Mouse (Mus musculus) MEL (cell line): ENCODE results near the gene Sfpq. TPM values are rescaled to one million over a fixed set of nuclear protein-coding genes. Genes with fewer than 3 reads are reported as not detected.

Experiments used
- DNase-seq: peaks from one replicate; pipeline ENCODE4 v3.0.0; 2011; ENCODE audit warnings: low read depth, low spot score
- H3K27ac ChIP-seq: 2 replicates; pipeline ENCODE4 v1.5.1; 2012; ENCODE audit warnings: low read depth, mild to moderate bottlenecking, control low read depth, low read length, moderate library complexity; ENCODE audit not compliant: control insufficient read depth
- H3K27me3 ChIP-seq, 2 experiments: fragments of 150-350 bp in 1 of 2; sonication (generic) in 1 of 2; 2 replicates each; pipeline ENCODE4 v1.6.1; 2012; ENCODE audit warnings: low read length in 2 of 2, mild to moderate bottlenecking in 2 of 2, improper control_type of control experiment in 1 of 2, moderate library complexity in 1 of 2; ENCODE audit not compliant: insufficient read depth in 2 of 2, control insufficient read depth in 1 of 2
- H3K36me3 ChIP-seq, 2 experiments: 2 replicates each; pipeline ENCODE4 v1.6.1; 2012 to 2014; ENCODE audit warnings: low read length in 2 of 2, improper control_type of control experiment in 1 of 2, inconsistent platforms in 1 of 2, mild to moderate bottlenecking in 1 of 2; ENCODE audit not compliant: insufficient read depth in 2 of 2, control insufficient read depth in 1 of 2
- H3K4me1 ChIP-seq, 2 experiments: fragments of 150-350 bp in 1 of 2; sonication (generic) in 1 of 2; 2 replicates each; pipeline ENCODE4 v1.6.1; 2012; ENCODE audit warnings: low read length in 2 of 2, improper control_type of control experiment in 1 of 2, mild to moderate bottlenecking in 1 of 2; ENCODE audit not compliant: insufficient read depth in 2 of 2, control insufficient read depth in 1 of 2
- H3K4me3 ChIP-seq, 2 experiments: fragments of 150-350 bp in 1 of 2; sonication (generic) in 1 of 2; 2 replicates each; pipeline ENCODE4 v1.5.1; 2012; ENCODE audit warnings: low read depth in 2 of 2, low read length in 2 of 2, mild to moderate bottlenecking in 2 of 2, moderate library complexity in 2 of 2, control low read depth in 1 of 2, improper control_type of control experiment in 1 of 2; ENCODE audit not compliant: control insufficient read depth in 1 of 2, insufficient read depth in 1 of 2
- H3K79me2 ChIP-seq: 2 replicates; pipeline ENCODE4 v1.6.1; 2012; ENCODE audit warnings: mild to moderate bottlenecking, low read length, moderate library complexity; ENCODE audit not compliant: control insufficient read depth, poor library complexity, insufficient read depth
- H3K9ac ChIP-seq: 2 replicates; pipeline ENCODE4 v1.6.1; 2012; ENCODE audit warnings: low read depth, mild to moderate bottlenecking, control low read depth, low read length, moderate library complexity; ENCODE audit not compliant: control insufficient read depth, poor library complexity, severe bottlenecking
- H3K9me3 ChIP-seq: fragments of 150-350 bp; sonication (generic); replicated peaks from 2 replicates; pipeline ENCODE4 v1.6.1; 2012; ENCODE audit warnings: mild to moderate bottlenecking, low read length, improper control_type of control experiment, moderate library complexity; ENCODE audit not compliant: insufficient read depth
- BHLHE40 ChIP-seq: IDR thresholded peaks from 2 replicates; pipeline ENCODE4 v1.6.1; 2012; ENCODE audit warnings: low read depth, mild to moderate bottlenecking, inconsistent platforms, low read length, improper control_type of control experiment, borderline replicate concordance
- CHD1 ChIP-seq: IDR thresholded peaks from 2 replicates; pipeline ENCODE4 v1.6.1; 2012; ENCODE audit warnings: low read depth, mild to moderate bottlenecking, inconsistent platforms, low read length, improper control_type of control experiment
- CHD2 ChIP-seq: IDR thresholded peaks from 2 replicates; pipeline ENCODE4 v1.6.1; 2011; ENCODE audit warnings: low read length, improper control_type of control experiment
- E2F4 ChIP-seq: IDR thresholded peaks from 2 replicates; pipeline ENCODE4 v1.6.1; 2011; ENCODE audit warnings: low read depth, low read length, improper control_type of control experiment, borderline replicate concordance
- ELF1 ChIP-seq: IDR thresholded peaks from 2 replicates; pipeline ENCODE4 v1.6.1; 2014; ENCODE audit warnings: low read depth, mild to moderate bottlenecking, inconsistent platforms, low read length, improper control_type of control experiment, moderate library complexity
- EP300 ChIP-seq, 2 experiments: IDR thresholded peaks; 2 replicates each; pipeline ENCODE4 v1.6.1; 2011; ENCODE audit warnings: improper control_type of control experiment in 2 of 2, low read length in 2 of 2, low read depth in 1 of 2, mild to moderate bottlenecking in 1 of 2
- KAT2A ChIP-seq: conservative IDR thresholded peaks from 2 replicates; pipeline ENCODE4 v1.6.1; 2012; ENCODE audit warnings: low read depth, low read length, improper control_type of control experiment, inconsistent platforms
- MAFK ChIP-seq: IDR thresholded peaks from 2 replicates; pipeline ENCODE4 v1.6.1; 2011; ENCODE audit warnings: low read depth, mild to moderate bottlenecking, low read length, improper control_type of control experiment, borderline replicate concordance
- MAX ChIP-seq: IDR thresholded peaks from 2 replicates; pipeline ENCODE4 v1.6.1; 2011; ENCODE audit warnings: low read length, improper control_type of control experiment
- MXI1 ChIP-seq: IDR thresholded peaks from 2 replicates; pipeline ENCODE4 v1.6.1; 2011; ENCODE audit warnings: mild to moderate bottlenecking, low read depth, low read length, improper control_type of control experiment
- MYC ChIP-seq: IDR thresholded peaks from 2 replicates; pipeline ENCODE4 v1.6.1; 2011; ENCODE audit warnings: low read depth, mild to moderate bottlenecking, low read length, improper control_type of control experiment, moderate library complexity
- POLR2A ChIP-seq, 2 experiments: IDR thresholded peaks; 2 replicates each; pipeline ENCODE4 v1.6.1; 2011 to 2012; ENCODE audit warnings: low read length in 2 of 2, mild to moderate bottlenecking in 2 of 2, control low read depth in 1 of 2, improper control_type of control experiment in 1 of 2, low read depth in 1 of 2, moderate library complexity in 1 of 2; ENCODE audit not compliant: control insufficient read depth in 1 of 2, insufficient read depth in 1 of 2, poor library complexity in 1 of 2
- POLR2AphosphoS2 ChIP-seq: IDR thresholded peaks from 2 replicates; pipeline ENCODE4 v1.6.1; 2011; ENCODE audit warnings: low read length, improper control_type of control experiment
- SIN3A ChIP-seq: IDR thresholded peaks from 2 replicates; pipeline ENCODE4 v1.6.1; 2012; ENCODE audit warnings: low read length, improper control_type of control experiment, inconsistent platforms
- SMC3 ChIP-seq: IDR thresholded peaks from 2 replicates; pipeline ENCODE4 v1.6.1; 2011; ENCODE audit warnings: low read depth, low read length, improper control_type of control experiment
- TAL1 ChIP-seq: IDR thresholded peaks from 2 replicates; pipeline ENCODE4 v1.6.1; 2012; ENCODE audit warnings: mild to moderate bottlenecking, inconsistent platforms, low read length, moderate library complexity, mixed read lengths
- TBP ChIP-seq: IDR thresholded peaks from 2 replicates; pipeline ENCODE4 v1.8.0; 2011; ENCODE audit warnings: low read depth, low read length, improper control_type of control experiment
- TCF12 ChIP-seq: IDR thresholded peaks from 2 replicates; pipeline ENCODE4 v1.6.1; 2014; ENCODE audit warnings: low read depth, mild to moderate bottlenecking, inconsistent platforms, low read length, improper control_type of control experiment, moderate library complexity
- UBTF ChIP-seq: IDR thresholded peaks from 2 replicates; pipeline ENCODE4 v1.6.1; 2012; ENCODE audit warnings: low read depth, mild to moderate bottlenecking, inconsistent platforms, low read length, improper control_type of control experiment, moderate library complexity, borderline replicate concordance; ENCODE audit not compliant: insufficient read depth
- ZC3H11A ChIP-seq: IDR thresholded peaks from 2 replicates; pipeline ENCODE4 v1.6.1; 2012; ENCODE audit warnings: low read depth, mild to moderate bottlenecking, inconsistent platforms, low read length, improper control_type of control experiment
- ZMIZ1 ChIP-seq: IDR thresholded peaks from 2 replicates; pipeline ENCODE4 v1.6.1; 2012; ENCODE audit warnings: low read depth, mild to moderate bottlenecking, inconsistent platforms, low read length, improper control_type of control experiment, moderate library complexity
- polyA plus RNA-seq, 2 experiments: library from polyadenylated mRNA; stranded (reverse) in 1 of 2; unstranded in 1 of 2; fragments of >175 nt in 1 of 2; fragments of >200 nt in 1 of 2; gene quantifications; 2 replicates each; pipeline versions ENCODE4 v1.2.1 to v1.2.4; 2012; ENCODE audit warnings: low replicate concordance in 2 of 2, low read depth in 1 of 2; ENCODE audit not compliant: insufficient read length in 2 of 2, insufficient read depth in 1 of 2, missing spikeins in 1 of 2
- total RNA-seq: library from RNA; depleted of rRNA; stranded (reverse); fragments of 300-350 nt; gene quantifications from 2 replicates; pipeline ENCODE4 v1.2.3, GENCODE M21; 2012

The Sfpq gene
- total and polyA plus RNA-seq, 3 experiments = 100 to 366 (median 259) TPM

GRCm38 (mm10) chr4:127021989-127022626 lies 984 bp downstream of the Sfpq start (continued):
- no peak for TF ChIP-seq MAFK
- 0 out of 2 replicates have a peak, but pooled peaks have one; percentile 21 for TF ChIP-seq ZMIZ1
- 0 out of 4 replicates have a peak, but pooled peaks of 1 of the 2 experiments have one; percentile 8 for TF ChIP-seq EP300 (IDR thresholded peaks at IDR 0.05; ENCODE audit: low read depth in 1 of 2, low read length in 2 of 2)
- TF ChIP-seq ELF1 = peak; percentile 72
- 0 out of 2 replicates have a peak, but pooled peaks have one; percentile 74 for TF ChIP-seq UBTF
- no peak for TF ChIP-seq TBP
- peak; percentile 39; the same call in 1 of the 2 replicates for TF ChIP-seq TCF12
- TF ChIP-seq, all 39 proteins: peak for 22

GRCm38 (mm10) chr4:127023201-127023600 lies 2.1 kb downstream of the Sfpq start:
- TF ChIP-seq POLR2AphosphoS2 (no peak), E2F4 (no peak), TAL1 (no peak), KAT2A (no peak), SMC3 (no peak), BHLHE40 (no peak), POLR2A (IDR thresholded peaks at IDR 0.05; ENCODE audit: control insufficient read depth in 1 of 2, insufficient read depth in 1 of 2, low read depth in 1 of 2, low read length in 2 of 2, poor library complexity in 1 of 2) (0 out of 4 replicates have a peak, but pooled peaks of 1 of the 2 experiments have one; percentile 29), ZC3H11A (no peak), MXI1 (peak; percentile 38)
- Histone ChIP-seq H3K9ac (peak overlapping the region; percentile 99), H3K27me3 (no peaks in the 10 kb centered on the region), H3K9me3 (no peaks in the 10 kb centered on the region), H3K36me3 (peaks cover 44 to 50% of the 10 kb centered on the region in 2 experiments), H3K4me3 (peak overlapping the region; percentile 58 to 79), H3K27ac (no peak overlapping the region), H3K79me2 (peaks cover 65% of the 10 kb centered on the region), H3K4me1 (peaks cover 4 to 18% of the 10 kb centered on the region in 2 experiments; a peak in 3 of 4 replicates)
- no peak for DNase-seq

GRCm38 (mm10) chr4:127024240-127024639 lies 3.1 kb downstream of the Sfpq start:
- peak overlapping the region; percentile 58 to 79 for H3K4me3 ChIP-seq
- H3K9ac ChIP-seq = peak overlapping the region; percentile 99
- no peaks in the 10 kb centered on the region for H3K9me3 ChIP-seq
- no peak for DNase-seq
- H3K36me3 ChIP-seq = peaks cover 49 to 61% of the 10 kb centered on the region in 2 experiments
- no peak overlapping the region for H3K27ac ChIP-seq
- H3K79me2 ChIP-seq = peaks cover 65% of the 10 kb centered on the region
- H3K4me1 ChIP-seq = peaks cover 4 to 18% of the 10 kb centered on the region in 2 experiments; a peak in 3 of 4 replicates
- no peaks in the 10 kb centered on the region for H3K27me3 ChIP-seq
- TF ChIP-seq MYC (no peak), CHD1 (no peak), MAX (no peak), SIN3A (no peak), CHD2 (no peak)
